Mouse (Mus musculus): ENCODE measurements around the gene Hrg.

DNA sequence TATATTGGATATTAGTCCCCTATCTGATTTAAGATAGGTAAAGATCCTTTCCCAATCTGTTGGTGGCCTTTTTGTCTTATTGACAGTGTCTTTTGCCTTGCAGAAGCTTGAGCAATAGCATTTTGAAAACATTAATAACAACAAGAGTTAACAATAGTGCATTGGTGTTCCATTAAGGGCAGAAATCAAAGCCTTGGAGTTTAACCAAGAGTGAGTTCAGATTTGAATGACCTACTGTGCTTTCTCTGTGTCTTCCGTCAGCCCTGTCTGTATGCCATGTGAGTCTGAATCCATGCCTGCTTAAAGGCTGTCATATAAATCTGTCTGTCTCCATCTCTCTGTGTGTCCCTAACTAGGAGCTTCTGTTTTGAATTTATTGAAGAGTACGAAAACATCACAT lies 3.5 kb upstream of the Hrg start:
- TF ChIP-seq CTCF (IDR thresholded peaks at IDR 0.05; ENCODE audit: low read depth) (no peak), EP300 (IDR thresholded peaks at IDR 0.05; ENCODE audit: low read depth) (no peak)

Data from liver, postnatal 0 days (tissue).